Mouse (Mus musculus): ENCODE data around the gene L1cam.

The L1cam gene

DNA sequence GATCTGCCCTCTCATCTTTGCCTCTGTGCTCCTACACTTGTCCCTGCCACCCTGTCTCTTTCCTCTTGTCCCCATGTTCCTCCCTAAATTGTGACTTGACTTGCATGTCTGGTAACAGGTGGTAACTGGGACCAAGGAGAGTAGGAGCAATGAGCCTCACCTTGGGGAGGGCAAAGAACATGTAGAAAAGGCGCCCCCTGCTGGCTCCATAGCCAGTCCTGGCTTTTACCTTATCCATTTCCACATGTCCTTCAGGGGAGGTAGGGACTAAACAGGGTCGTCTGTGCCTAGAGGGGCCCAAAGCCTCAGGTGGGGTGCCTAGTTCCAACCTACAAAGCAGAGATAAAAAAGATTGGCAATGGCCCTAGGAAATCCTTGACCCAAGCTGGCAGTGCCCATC, at the start of gene L1cam:
Gene L1cam, minus strand, starts transcription at position 387 of the 400 bp plus-strand sequence.
- peak; percentile 45 for DNase-seq (ENCODE audit: low read depth)

DNA sequence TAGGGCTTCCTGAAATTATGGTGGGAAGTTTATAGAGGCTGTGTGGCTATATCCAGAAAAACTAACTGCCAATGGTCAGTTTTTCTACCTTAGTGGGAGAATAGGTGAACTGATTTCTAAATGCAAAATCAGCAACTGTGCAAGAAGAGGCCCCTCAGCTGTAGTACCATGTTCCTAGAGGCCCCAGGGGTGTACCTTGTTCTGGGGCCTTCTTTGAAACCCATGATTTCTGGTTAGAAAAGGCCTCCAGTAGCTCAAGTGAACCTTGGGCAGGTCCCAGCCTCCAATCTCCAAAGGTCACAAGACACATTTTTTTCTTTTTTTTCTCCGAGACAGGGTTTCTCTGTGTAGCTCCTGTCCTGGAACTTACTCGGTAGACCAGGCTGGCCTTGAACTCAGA, 46.4 kb upstream of the L1cam start:
- DNase-seq (ENCODE audit: low read depth) = no peak

DNA sequence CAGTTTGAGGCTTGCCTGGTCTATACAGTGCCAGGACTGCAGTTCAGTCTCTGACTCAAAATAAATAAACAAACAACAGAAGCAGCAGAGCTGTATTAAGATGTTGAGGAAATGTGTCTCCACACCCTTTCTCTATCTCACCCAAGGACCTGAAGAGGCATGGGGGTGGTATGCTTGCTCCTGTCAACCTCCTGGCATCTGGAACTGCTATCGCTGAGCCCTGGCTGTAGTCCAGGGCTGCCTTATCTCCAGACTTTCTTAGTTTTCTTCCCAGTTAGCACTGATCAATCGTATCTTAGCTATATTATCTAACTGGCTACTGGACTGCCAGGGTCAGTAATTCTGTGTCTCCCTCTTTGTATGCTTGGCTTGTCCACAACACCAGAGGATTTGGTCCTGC, 46.0 kb upstream of the L1cam start:
- DNase-seq (ENCODE audit: low read depth) = no peak

DNA sequence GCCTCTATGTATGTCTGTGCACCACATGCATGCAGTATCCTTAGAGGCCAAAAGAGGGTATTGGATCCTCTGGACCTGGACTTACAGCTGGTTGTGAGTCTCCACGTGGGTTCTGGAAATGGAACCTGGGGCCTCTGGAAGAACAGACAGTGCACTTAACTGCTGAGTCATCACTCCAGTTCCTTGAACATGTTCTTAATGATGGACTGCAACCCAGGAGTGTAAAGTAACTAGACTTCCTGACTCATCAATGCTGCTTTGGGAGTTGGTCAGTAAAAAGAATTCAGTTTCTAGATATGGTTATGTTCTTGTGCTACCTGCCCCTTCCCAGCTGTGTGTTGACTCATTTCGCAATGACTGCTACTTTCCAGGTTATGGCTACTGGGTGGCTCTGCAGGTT, 36.0 kb upstream of the L1cam start:
- DNase-seq (ENCODE audit: low read depth) = peak; percentile 33

DNA sequence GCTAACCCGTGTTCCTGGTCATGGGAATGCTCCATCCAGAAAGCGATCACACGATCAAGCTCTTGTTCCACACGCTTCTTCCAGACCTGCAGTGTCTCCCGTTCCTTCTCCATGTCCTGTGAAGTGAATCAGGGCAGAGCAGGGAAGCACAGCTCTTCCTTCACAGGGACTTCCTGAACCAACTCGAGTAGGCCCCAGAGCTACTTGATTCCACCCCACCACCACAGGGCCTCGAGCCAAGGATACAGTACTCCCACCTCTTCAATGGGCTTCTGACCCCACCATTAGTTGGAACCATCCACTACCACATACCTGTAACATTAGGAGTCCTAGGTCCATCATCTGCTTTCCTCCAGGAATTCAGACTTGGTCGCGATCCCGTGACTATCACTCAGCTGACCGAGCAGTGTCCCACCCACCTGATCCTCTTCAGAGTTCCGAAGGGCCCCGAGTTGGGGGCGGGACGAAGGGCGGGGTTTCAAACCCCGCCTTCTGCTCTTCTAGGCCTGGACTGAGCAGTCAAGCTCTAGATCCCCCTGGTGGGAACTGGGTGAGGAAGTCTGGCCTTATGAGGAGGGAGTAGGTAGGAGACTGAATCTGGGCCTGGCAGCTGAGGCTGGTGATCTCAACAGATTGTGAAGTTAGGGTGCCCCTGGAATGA, 34.6 kb upstream of the L1cam start, which contains the start of gene Renbp:
Gene Renbp, minus strand, starts transcription at position 449 of the 661 bp plus-strand sequence.
- peak; percentile 92 for DNase-seq (ENCODE audit: low read depth)

DNA sequence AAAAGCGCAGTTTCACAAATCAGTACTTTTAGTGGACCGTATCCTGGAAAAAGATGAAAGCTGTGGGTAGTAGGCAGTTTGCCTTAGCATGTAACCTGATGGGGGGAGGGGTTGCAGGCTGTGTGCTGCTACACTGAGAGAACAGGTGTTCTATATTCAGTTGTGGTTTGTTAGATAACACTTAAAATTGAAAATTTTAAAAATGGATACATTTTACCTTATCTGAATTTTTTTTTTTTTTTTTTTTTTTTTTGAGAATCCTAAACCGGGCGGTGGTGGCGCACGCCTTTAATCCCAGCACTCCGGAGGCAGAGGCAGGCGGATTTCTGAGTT, 26.6 kb upstream of the L1cam start:
- no peak for DNase-seq (ENCODE audit: low read depth)

DNA sequence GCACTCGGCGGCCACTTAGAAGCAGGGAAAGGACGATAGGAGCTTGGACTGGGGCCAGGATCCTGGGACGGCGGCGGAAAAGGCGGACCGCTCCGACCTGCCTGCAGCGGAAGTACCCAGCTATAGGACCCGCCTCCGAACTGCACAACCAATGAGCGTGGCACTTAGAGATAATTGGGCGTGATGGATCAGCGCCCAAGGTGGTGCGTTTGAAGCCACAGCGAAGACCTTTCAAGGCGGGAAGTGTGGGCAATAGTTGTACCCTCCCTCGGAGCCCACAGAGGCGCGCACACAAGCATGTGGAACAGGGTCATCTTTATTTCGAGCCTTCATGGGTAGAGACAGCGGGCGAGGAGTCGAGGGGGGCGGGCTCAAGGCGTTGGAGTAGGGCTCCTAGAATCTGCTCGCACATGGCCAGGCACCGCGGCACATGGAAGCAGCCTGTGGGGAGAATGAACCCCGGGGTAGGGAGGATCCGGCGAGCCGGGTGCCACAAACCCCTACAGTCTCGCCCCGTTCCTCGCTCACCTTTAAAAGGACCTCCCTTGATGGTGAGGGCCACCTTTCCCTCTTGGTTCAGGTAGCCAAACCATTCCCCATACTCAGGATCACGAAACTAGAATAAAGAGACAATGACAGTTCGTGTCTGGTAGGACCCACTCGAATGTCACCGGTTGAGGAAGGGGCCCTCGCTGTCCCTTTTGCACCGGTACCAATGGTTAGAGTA, 26.1 kb upstream of the L1cam start, which contains the start of the genes Arhgap4 and Naa10:
Gene Arhgap4, minus strand, starts transcription at position 48 of the 727 bp plus-strand sequence.
Gene Naa10, minus strand, starts transcription at position 122 of the 727 bp plus-strand sequence.
- DNase-seq (ENCODE audit: low read depth) = peak; percentile 94

DNA sequence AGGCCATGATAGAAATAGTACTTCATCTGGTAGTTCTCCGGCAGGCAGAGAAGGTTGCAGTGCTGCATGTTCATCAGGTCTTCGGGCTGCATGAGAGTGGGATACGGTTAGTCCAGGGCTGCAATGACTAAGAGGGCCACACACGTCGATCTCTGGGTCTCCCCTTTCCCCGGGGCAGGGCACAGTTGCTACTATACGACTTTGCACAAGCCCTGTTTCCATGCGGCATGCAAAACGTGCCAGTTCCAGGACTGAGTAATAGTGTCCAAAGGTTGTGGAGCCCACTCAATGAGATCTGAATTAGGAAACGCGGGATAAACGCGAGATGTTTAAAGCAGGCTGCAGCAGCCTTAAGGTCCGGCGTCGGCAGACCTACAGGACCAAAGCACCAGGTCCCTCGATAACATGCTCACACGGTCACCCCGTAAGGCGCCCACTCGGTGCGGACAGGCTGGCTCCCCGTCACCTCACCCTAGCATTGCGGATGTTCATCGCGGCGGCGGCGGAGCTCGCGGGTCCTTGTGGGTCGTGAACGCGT, 25.4 kb upstream of the L1cam start:
- no peak for DNase-seq (ENCODE audit: low read depth)

DNA sequence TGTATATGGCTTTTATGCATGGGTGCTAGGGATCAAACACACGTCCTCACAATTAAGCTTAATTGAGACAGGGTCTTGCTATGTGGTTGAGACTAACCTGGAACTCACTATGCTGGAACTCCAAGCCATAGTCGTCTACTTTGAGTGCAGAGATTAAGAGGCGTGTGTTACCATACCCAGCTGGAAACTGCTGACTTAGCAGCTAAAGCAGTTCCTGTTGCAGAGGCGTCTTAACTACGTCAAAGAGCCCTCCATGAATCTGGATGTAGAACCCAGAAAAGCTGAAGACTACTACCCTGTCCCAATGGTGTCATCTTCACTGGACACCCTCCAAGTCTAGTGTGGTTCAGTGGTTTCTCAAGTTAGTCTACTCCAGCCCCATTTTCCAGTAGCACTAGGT, 22.7 kb upstream of the L1cam start:
- DNase-seq (ENCODE audit: low read depth) = no peak

DNA sequence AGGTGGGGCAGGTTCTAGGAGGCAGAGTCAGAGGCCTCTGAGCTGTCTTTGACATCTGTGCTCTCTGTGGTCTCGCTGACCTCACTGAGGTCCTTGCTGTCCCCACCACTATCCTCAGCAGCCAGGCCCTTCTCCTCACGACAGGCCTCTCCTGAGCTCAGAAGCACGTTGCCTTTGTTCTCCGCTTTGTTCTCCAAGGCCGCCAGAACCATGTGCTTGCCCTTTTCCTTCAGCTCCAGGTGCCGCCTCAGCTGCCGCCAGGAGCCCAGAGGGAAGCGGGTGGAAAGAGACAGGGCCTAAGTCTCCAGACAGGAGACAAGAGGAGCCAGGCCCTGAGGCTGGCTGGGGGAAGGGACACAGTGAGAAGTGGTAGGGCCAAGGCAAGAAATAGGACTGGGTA, 21.0 kb upstream of the L1cam start:
- no peak for DNase-seq (ENCODE audit: low read depth)

DNA sequence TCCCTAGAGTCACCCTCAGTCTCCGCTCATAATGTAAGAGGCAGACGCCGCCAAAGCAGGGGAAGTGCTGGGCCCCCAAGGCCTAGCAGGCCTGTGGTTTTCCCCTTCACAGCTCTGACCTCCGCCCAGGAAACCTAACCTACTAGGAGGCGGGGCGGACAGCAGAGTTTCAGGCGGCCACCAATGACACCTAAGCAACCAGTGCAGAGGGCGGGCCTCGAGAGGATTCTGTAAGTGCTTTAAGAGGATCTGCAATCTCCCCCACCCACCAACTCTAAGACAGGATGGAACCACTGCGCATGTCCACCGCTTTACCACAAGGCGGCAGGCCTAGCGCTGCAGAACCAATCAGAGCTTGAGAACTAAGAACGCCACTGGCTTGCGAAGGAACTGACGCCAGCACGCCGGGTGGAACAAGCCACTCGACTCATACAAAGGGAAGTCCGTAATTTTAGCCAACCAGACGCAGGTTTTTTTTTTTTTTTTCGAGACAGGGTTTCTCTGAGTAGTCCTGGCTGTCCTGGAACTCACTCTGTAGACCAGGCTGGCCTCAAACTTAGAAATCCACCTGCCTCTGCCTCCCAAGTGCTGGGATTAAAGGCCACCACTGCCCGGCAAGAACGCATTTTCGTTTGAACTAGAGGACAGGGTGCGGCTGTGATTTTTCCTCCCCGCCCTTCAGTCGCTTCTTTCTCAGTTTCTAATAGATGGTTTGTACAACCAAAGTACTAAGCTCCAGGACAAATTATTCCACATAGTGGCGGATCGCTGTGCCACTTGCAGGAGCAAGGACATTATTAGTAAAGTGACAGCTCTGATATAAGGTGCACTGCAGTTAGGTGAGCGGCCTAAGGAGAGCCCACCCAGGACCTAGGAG, 19.2 kb upstream of the L1cam start:
- peak; percentile 99 for DNase-seq (ENCODE audit: low read depth)

DNA sequence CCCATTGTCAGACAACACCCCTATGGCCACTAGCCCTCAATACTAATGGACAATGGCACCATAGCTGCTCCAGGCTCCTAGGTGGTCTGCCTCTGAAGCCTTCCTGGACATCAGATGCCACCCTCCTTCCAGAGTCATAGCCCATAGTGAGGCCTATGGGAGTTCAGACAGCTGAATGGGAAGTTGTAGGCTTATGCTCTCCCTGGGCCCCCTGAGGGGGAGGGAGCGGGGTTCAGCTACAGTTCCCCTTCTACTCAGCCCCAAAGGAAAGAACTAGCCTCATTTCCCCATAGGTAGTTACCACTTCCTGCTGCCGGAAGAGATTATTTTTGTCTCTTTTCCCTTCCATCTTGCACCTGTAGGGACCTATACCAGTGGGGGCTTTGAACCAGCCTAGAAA, 15.7 kb upstream of the L1cam start:
- DNase-seq (ENCODE audit: low read depth) = peak; percentile 67

DNA sequence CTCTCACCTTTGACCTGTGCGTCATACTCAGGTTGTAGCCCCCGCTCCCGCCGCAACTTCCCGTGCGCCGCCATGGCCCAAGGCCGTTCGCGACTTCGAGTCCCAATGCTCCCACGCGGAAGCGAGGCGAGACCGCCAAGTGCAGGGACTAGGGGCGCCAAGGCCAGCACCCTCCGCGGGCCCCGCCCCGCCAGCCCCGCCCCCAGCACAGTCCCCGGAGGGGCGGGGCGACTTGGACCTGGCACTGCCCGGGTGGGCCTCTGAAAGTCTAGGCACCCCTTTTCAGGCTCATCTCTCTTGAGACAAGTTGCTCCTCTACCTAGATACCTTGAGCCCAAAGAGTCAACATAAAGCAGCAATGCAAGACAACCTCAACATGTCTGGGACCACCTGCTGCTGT, 15.3 kb upstream of the L1cam start:
- peak; percentile 57 for DNase-seq (ENCODE audit: low read depth)

DNA sequence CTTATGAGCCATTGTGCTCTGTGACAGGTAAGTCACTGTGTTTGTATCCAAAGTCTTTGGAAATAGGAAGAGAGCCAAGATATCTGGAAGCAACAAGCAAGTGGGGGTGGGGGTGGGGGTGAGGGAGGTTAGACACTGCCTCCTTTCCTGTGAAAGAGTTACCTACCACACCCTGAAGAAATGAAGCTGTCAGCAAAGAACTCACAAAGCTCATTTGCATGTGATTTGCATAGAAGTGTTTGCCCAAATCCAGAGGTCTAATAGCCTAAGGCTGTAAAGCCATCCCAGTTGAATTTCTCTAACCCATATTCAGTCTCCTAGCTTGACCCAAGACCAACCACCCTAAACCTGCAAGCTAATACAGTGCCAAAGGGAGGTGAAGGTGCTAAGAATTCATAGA, 14.5 kb upstream of the L1cam start:
- peak; percentile 20 for DNase-seq (ENCODE audit: low read depth)

DNA sequence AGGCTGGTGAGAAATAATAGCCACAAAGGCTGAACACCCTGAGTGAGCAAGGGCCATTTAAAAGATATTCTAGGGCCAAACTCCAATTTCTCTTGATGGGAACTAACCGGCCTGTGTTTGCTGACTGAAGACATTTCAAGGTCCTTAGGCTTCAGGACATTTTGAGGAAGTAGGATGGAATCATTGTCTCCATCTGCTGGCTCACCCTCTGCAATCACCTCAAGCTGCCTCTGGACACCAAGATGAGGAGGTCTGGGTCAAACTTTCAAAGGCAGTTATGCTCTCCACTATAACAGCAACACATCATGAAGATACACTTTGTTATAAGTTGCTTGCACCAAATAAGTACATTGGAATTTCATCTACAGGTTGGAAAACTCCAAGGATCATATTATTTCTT, 14.1 kb upstream of the L1cam start:
- DNase-seq (ENCODE audit: low read depth) = peak; percentile 58

DNA sequence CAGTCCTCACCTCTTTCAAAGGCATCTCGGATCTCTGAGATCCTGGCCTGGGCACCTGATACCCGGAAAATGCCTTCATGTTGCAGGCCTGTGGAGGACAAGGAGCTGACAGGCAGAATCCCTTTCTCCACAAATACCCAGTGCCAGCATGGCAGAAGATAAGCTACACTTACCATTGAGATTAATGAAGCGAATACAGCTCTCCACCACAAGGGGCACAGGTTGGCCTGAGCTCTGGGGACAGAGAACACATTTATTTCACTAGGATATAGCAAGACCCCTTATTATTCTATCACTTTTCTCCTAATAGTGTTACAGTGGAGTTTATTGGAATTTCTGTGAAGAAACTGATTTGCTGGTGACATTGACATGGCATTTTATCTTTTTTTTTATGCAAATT, 2.1 kb upstream of the L1cam start:
- DNase-seq (ENCODE audit: low read depth) = peak; percentile 17

DNA sequence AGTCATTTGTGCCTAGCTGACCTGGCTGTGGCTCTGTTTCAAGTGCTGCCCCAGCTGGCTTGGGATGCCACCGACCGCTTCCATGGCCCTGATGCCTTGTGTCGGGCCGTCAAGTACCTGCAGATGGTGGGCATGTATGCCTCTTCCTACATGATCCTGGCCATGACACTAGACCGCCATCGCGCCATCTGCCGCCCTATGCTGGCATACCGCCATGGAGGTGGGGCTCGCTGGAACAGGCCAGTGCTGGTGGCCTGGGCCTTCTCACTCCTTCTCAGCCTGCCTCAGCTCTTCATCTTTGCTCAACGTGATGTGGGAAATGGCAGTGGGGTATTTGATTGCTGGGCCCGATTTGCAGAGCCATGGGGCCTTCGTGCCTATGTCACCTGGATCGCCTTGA, 3.1 kb downstream of the L1cam start:
- no peak for DNase-seq (ENCODE audit: low read depth)

DNA sequence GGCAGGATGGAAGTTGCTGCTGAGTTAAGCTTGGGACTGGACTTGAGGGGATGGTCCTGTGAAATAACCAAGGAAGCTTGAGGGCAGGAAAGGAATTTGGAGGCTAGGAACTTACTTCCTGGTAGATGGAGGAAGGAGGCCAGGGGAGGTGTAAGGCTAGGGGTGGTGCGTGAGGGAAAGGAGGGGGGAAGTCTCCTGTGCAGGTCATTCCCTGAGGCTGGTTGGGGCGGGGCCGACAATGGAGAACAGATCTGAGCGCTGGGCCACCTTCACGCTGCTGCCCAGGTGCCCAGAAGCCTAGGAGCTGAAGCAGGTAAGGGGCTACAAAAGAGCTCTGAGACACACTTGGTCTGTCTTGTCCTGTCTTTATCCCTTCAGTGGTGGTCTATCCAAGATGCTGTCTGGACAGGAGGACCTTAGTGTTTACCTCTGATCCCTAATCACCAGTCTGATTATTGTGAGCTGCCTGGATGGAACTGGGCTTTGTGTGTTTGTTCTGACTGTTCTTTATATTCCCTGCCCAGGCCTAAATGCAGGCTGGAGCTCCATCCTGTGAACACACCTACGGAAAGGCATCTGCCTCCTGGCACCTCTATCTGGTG, 4.3 kb downstream of the L1cam start, which contains the start of gene Avpr2:
Gene Avpr2, plus strand, starts transcription at position 552 of the 602 bp plus-strand sequence.
- no peak for DNase-seq (ENCODE audit: low read depth)

DNA sequence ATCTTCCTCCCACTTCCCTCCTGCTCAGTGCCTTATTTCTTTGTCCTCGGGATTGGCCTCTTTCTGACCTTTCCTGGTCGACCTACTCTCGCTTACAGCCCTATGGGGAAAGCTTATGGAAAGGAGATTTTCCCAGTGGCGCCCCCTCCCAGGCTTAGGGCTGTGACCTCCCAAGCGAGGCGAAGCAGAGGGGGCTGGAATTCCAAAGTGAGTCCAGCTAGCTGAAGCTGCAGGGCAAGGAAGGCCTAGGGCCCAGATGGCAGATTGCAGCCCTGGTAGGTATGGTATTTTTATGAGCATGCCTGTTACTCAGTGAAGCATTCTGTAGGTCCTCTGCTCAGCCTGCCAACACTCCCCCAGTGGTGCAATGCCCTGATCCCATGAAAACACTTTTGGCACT, 14.4 kb downstream of the L1cam start:
- DNase-seq (ENCODE audit: low read depth) = no peak

DNA sequence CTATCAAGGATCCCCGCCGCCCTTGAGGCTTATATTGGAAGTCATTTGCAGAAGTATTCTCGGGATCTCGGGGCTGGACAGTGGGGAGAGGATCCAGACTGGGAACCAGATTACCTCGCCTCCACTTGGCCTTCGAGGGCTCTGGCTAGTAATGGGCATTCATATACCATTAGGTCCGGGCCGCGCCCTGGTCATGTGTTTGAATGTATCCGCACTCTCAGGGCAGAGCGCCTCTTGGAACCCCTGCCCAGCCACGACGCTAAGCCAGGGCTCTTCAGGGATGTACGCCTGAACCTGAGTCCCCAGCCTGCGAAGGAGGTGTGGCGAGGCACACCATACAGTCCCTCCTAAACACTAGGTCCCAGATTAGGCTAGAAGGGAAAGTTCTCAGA, 14.9 kb downstream of the L1cam start:
- no peak for DNase-seq (ENCODE audit: low read depth)

DNA sequence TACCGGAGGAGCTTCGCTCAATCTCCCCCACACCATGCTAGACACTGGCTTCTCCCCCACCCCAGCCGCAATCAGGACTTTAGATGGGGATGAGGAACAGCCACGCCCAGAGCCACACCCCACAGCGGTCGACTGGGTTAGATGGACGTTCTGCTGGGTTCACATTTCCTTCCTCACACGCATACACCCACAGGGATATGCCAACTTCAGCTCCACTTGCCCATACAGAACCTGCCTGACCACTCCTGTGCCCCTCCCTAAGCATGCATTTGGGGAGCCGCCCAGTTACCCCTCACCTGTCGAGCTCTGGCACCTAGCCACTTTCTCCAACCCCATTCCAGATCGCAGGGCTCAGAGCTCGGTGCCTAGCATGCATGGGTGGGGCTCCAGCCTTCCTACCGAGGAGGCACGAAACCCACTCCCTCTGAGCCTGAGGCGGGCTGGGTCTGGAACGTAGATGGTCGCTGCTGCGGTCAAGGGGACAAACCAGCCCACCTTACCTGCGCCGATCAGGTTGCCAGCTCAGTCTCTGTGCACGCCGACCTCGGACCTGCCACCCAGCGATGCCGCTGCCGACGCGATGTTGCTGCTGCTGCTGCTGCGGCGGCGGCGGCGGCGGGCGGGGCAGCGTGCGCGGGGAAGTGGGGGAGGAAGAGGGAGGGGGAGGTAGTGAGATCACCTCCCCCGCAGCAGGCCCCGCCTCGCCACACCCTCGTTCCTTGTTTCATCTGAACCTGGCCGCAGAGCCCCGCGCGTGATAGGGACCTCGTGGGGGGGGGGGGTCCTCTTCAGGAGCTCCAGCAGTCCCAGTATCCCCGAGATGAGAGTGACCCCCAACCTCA, 15.5 kb downstream of the L1cam start:
- DNase-seq (ENCODE audit: low read depth) = peak; percentile 48

Data from 416B (cell line).